Mouse (Mus musculus) hindbrain, embryonic 11.5 days (tissue): ENCODE measurements around the gene Polr1d. TPM values are rescaled to one million over a fixed set of nuclear protein-coding genes. Genes with fewer than 3 reads are reported as not detected.

Source experiments
- ATAC-seq: fragments of 200-750 bp; cut with Nextera tagmentation; 2 replicates; pipeline ENCODE4 v1.8.0; 2017; ENCODE audit warnings: mild to moderate bottlenecking, moderate TSS enrichment, moderate library complexity; ENCODE audit not compliant: low FRiP score
- DNase-seq: peaks from one replicate; pipeline ENCODE4 v3.0.0-alpha.2; 2015; ENCODE audit warnings: low spot score
- H3K27ac ChIP-seq: fragments of 300-500 bp; sonication (generic); 2 replicates; pipeline ENCODE4 v1.5.1; 2014; ENCODE audit warnings: mild to moderate bottlenecking, low read depth, low read length
- H3K27me3 ChIP-seq: fragments of 300-500 bp; sonication (generic); 2 replicates; pipeline ENCODE4 v1.6.1; 2014; ENCODE audit warnings: mild to moderate bottlenecking, low read length, moderate library complexity, mixed read lengths; ENCODE audit not compliant: control insufficient read depth, insufficient read depth
- H3K36me3 ChIP-seq: fragments of 300-500 bp; sonication (generic); 2 replicates; pipeline ENCODE4 v1.6.1; 2014; ENCODE audit warnings: mild to moderate bottlenecking, low read length, moderate library complexity, mixed read lengths; ENCODE audit not compliant: control insufficient read depth, insufficient read depth
- H3K4me1 ChIP-seq: fragments of 300-500 bp; sonication (generic); replicated peaks from 2 replicates; pipeline ENCODE4 v1.6.1; 2014; ENCODE audit warnings: low read length, mixed read lengths; ENCODE audit not compliant: control insufficient read depth, insufficient read depth
- H3K4me2 ChIP-seq: fragments of 300-500 bp; sonication (generic); replicated peaks from 2 replicates; pipeline ENCODE4 v1.6.1; 2014; ENCODE audit warnings: mild to moderate bottlenecking, low read depth, low read length
- H3K4me3 ChIP-seq: fragments of 300-500 bp; sonication (generic); 2 replicates; pipeline ENCODE4 v1.5.1; 2014; ENCODE audit warnings: low read depth, low read length
- H3K9ac ChIP-seq: fragments of 300-500 bp; sonication (generic); 2 replicates; pipeline ENCODE4 v1.6.1; 2014; ENCODE audit warnings: low read depth, low read length
- H3K9me3 ChIP-seq: fragments of 300-500 bp; sonication (generic); 2 replicates; pipeline ENCODE4 v1.6.1; 2016; ENCODE audit warnings: low read length; ENCODE audit not compliant: control insufficient read depth
- WGBS: fragments of 180-500 bp; shearing (Covaris S2); extraction: QIAGEN DNeasy Blood & Tissue Kit; methylation state at CpG from one replicate; pipeline ENCODE4 v1.1.7; 2014; 5-methylcytosine and 5-hydroxymethylcytosine counted together
- polyA plus RNA-seq: library from polyadenylated mRNA; unstranded; fragments of >200 nt; fragmentation: Nextera tagmentation; extraction: Ambion mirVana; gene quantifications from 2 replicates; pipeline ENCODE4 v1.2.1, GENCODE M21; 2014

Gene Polr1d
- polyA plus RNA-seq, result 112 and 119 TPM in 2 replicates

DNA sequence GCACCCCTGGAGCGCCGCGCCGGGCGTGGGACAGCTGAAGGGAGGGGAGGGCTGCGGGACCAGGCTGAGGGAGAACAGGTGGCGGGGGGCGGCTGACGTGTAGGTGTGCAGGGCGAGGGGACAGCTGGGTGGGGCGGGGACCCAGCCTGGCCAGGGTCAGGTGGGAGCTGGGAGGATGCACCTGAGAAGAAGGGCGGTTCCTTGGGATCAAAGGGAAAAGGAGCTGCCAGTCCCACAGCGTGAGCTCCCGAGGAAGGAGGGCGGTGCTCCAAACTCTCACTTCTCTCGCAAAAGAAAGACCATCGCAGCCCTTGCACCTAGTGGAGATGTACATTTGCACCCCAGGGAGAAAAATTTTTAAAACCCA is at the start of gene Polr1d:
TSS of gene Polr1d (plus strand) at position 252 of the 367 bp plus-strand sequence.
- H3K27me3 ChIP-seq, result no peaks in the 10 kb centered on the region
- H3K36me3 ChIP-seq, result no peaks in the 10 kb centered on the region
- 0% methylated on average over 16 of the region's 17 CpGs for WGBS
- peak within 1 kb of the TSS; percentile 79 for H3K9ac ChIP-seq
- no peaks in the 10 kb centered on the region for H3K9me3 ChIP-seq
- no peak for ATAC-seq
- peak within 1 kb of the TSS; percentile 83 for H3K4me3 ChIP-seq
- H3K4me1 ChIP-seq, result peaks cover 5% of the 10 kb centered on the region; the same call in 1 of the 2 replicates
- H3K27ac ChIP-seq, result peak within 1 kb of the TSS; percentile 85
- H3K4me2 ChIP-seq, result peak within 1 kb of the TSS; percentile 89
- no peak for DNase-seq

DNA sequence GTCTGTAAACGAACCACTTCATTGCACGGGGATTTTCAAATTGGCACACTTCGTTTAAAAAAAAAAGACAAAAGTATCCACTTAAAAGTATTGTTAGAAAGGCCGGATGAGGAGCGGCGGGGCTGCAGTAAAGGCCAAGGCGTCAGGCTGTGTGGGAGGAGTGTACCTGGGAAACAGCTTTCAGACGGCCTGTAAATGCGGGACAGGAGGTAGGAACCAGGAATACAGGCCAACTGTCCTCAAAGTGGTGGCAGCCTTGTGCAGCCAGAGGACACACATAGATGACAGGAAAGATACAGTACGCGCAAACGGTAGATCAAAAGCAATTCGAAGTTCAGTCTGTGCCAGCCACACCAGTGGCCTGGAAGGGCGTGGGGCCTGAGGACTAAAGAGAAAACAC is 45.6 kb upstream of the Polr1d start:
- Histone ChIP-seq H3K4me3 (no peak overlapping the region), H3K9ac (no peak overlapping the region), H3K27ac (no peak overlapping the region), H3K4me2 (no peak overlapping the region), H3K4me1 (no peaks in the 10 kb centered on the region), H3K27me3 (no peaks in the 10 kb centered on the region), H3K36me3 (no peaks in the 10 kb centered on the region; the same call in 1 of the 2 replicates), H3K9me3 (no peaks in the 10 kb centered on the region)
- ATAC-seq (no peak), DNase-seq (no peak)
- WGBS, result 90% methylated on average over 14 of the region's 14 CpGs

DNA sequence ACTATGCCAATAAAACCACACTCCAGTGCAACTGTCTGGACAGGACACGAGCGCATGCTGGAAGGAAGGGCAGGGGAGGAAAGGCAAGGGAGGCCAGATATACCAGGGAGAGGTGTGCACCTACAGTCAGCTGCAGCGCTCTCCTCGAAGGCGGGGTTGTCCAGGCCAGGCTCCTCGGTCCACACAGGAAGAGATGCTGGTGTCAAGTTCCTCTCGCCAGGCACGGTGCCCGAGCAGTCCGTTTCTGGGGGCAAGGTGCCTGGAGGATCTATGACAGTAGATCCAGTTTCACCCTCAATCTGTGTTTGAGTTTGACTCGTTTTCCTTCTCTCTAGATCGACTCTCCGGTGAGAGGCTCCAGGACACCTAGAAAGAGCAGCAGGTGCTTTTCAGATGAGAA is 43.7 kb upstream of the Polr1d start:
- WGBS, result 89% methylated on average over 13 of the region's 13 CpGs
- Histone ChIP-seq H3K4me3 (no peak overlapping the region), H3K27ac (no peak overlapping the region), H3K4me2 (no peak overlapping the region), H3K36me3 (no peaks in the 10 kb centered on the region; the same call in 1 of the 2 replicates), H3K4me1 (no peaks in the 10 kb centered on the region), H3K9me3 (no peaks in the 10 kb centered on the region), H3K9ac (no peak overlapping the region), H3K27me3 (no peaks in the 10 kb centered on the region)
- ATAC-seq, result no peak
- no peak for DNase-seq

DNA sequence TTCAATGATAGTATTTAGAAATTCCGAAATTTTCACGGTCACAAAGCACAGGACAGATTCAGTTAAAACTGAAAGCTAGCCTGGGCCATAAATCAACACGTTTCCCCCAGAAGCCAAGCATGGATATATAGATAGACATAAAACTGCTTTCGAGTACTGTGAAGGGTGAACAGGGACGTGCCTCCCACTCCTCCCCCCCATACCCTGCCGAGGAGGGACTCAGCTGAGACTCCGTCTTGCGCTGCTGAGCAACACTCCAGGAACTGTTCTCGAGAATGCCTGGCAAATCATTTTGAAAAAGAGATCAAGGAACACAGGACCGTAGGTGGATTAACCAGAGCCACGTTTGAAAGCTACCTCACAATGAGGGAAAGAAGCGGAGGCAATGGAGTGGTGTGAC is 42.6 kb upstream of the Polr1d start:
- ATAC-seq, result no peak
- no peaks in the 10 kb centered on the region for H3K27me3 ChIP-seq
- H3K9ac ChIP-seq, result no peak overlapping the region
- no peaks in the 10 kb centered on the region for H3K36me3 ChIP-seq
- DNase-seq, result no peak
- 79% methylated on average over 12 of the region's 12 CpGs for WGBS
- H3K9me3 ChIP-seq, result no peaks in the 10 kb centered on the region
- no peak overlapping the region for H3K4me2 ChIP-seq
- H3K4me3 ChIP-seq, result no peak overlapping the region
- no peaks in the 10 kb centered on the region for H3K4me1 ChIP-seq
- no peak overlapping the region for H3K27ac ChIP-seq

DNA sequence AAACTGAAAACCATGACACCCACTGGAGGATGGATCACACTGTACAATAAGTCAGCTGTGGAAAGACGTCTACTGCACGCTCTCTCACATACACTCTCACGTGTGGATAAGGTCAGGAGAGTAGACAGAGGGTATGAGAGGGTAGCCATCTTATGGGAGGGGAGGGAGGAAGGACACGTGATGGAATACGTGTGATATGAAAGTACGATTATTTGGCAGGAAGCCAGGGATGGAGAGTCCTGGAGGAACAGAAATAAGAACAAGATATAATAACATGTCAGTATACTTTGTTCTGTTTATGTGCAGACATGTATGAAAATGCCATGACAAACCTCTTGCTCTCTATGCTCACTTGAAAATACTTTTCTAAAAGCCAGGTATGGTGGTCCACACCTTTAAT is 41.5 kb upstream of the Polr1d start:
- H3K4me3 ChIP-seq, result no peak overlapping the region
- WGBS, result 90% methylated on average over 6 of the region's 6 CpGs
- DNase-seq, result no peak
- no peak for ATAC-seq
- H3K4me2 ChIP-seq, result no peak overlapping the region
- H3K36me3 ChIP-seq, result no peaks in the 10 kb centered on the region
- H3K9me3 ChIP-seq, result no peaks in the 10 kb centered on the region
- no peaks in the 10 kb centered on the region for H3K27me3 ChIP-seq
- H3K4me1 ChIP-seq, result no peaks in the 10 kb centered on the region
- H3K9ac ChIP-seq, result no peak overlapping the region
- H3K27ac ChIP-seq, result no peak overlapping the region

DNA sequence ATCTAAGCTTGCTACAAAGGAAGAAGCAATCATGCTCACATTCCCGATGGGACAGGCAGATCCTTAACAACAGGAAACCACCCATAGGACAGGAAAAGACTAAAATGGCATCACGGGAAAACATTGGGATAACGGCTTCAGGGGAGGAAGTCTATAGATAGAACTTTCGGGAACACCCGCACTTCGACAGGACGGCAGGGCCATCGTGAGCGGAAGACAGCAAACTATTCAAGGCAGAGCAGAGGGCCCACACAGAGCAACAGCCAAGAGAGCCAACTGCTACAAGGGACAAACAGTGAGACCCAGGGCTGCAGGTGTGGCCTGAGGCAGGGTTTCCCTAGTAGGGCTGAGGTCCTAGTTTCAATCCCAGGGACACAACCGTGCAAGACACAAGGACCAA is 40.8 kb upstream of the Polr1d start:
- H3K4me1 ChIP-seq, result no peaks in the 10 kb centered on the region
- H3K9me3 ChIP-seq, result no peaks in the 10 kb centered on the region
- no peak overlapping the region for H3K4me3 ChIP-seq
- no peak for DNase-seq
- no peaks in the 10 kb centered on the region for H3K36me3 ChIP-seq
- H3K9ac ChIP-seq, result no peak overlapping the region
- no peak overlapping the region for H3K27ac ChIP-seq
- 95% methylated on average over 10 of the region's 10 CpGs for WGBS
- ATAC-seq, result no peak
- no peak overlapping the region for H3K4me2 ChIP-seq
- no peaks in the 10 kb centered on the region for H3K27me3 ChIP-seq

DNA sequence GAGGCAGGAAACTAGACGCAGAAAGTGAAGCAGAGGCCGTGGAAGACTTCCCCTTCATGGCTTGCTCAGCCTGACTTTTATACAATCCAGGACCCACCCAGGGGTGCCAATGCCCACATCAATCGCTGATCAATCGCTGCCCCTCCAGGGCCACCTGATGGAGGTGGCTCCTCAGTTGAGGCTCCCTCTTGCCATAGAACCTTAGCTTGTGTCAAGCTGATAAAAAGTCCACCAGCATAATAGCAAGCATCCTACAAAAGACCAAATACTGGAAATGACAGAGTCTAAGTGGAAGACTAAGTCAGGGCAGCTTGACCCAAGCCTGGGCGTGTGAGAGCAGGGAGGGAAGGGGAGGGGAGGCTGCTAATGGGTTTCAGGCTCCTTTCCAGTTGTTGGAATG is 40.2 kb upstream of the Polr1d start:
- Histone ChIP-seq H3K27ac (no peak overlapping the region), H3K4me2 (no peak overlapping the region), H3K36me3 (no peaks in the 10 kb centered on the region), H3K9me3 (no peaks in the 10 kb centered on the region), H3K27me3 (no peaks in the 10 kb centered on the region), H3K4me3 (no peak overlapping the region), H3K4me1 (no peaks in the 10 kb centered on the region), H3K9ac (no peak overlapping the region)
- ATAC-seq, result no peak
- DNase-seq, result no peak
- WGBS, result 91% methylated on average over 5 of the region's 5 CpGs

DNA sequence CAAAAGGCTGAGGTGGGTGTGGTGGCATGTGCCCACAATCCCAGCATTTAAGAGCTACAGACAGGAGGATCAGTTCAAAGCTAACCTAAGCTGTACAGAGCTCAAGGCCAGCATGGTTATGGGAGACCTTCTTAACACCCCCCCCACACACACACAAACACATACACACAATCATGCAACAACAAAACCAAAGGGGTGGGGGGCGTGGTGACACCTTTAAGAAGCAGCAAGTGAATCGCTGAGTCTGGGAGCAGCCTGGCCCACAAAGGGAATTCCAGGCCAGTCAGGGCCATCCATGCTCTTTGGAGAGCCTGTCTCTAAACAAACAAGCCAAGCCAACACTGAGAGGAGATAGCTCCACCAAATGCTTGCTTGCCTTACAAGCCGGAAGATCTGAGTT is 39.2 kb upstream of the Polr1d start:
- Histone ChIP-seq H3K9me3 (no peaks in the 10 kb centered on the region), H3K4me2 (no peak overlapping the region), H3K27ac (no peak overlapping the region), H3K4me3 (no peak overlapping the region), H3K4me1 (no peaks in the 10 kb centered on the region), H3K36me3 (no peaks in the 10 kb centered on the region), H3K27me3 (no peaks in the 10 kb centered on the region), H3K9ac (no peak overlapping the region)
- no peak for ATAC-seq
- no peak for DNase-seq
- WGBS, result 68% methylated on average over 3 of the region's 3 CpGs

DNA sequence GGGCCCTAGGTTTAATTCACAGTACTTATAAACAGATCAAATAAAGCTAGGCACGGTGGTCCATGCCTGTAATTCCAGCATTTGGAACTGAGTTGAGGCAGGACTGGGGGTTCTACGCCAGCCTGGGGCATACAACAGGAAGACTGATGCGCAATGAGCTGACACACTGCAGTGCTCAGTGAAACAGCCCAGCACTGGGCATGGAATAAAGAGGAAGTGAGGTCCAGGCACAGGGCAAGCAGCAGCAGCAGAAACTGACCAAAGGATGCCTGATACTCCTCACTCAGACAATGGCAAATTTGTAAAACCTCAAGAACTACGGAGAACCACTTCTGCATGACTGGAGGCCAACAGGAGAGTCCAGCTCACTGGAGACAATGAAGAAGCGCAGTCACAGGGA is 37.5 kb upstream of the Polr1d start:
- no peak for DNase-seq
- Histone ChIP-seq H3K9ac (no peak overlapping the region), H3K9me3 (no peaks in the 10 kb centered on the region), H3K27me3 (no peaks in the 10 kb centered on the region), H3K4me2 (no peak overlapping the region), H3K36me3 (no peaks in the 10 kb centered on the region), H3K4me3 (no peak overlapping the region), H3K27ac (no peak overlapping the region), H3K4me1 (0 out of 2 replicates have a peak, but pooled peaks cover 2% of the 10 kb centered on the region)
- ATAC-seq, result no peak
- WGBS, result 75% methylated on average over 5 of the region's 5 CpGs
